Mouse (Mus musculus) kidney, postnatal 0 days (tissue): ENCODE measurements around the gene Smdt1. TPM values are rescaled to one million over a fixed set of nuclear protein-coding genes. Genes with fewer than 3 reads are reported as not detected.
A peak's percentile ranks its signal among the peaks of the same experiment; 100 is the strongest.

Experiments used
- ATAC-seq: fragments of 200-750 bp; cut with Nextera tagmentation; replicated peaks from 2 replicates; pipeline ENCODE4 v1.8.0; 2017; ENCODE audit warnings: low read depth, moderate number of reproducible peaks, moderate TSS enrichment, moderate library complexity; ENCODE audit not compliant: low FRiP score
- DNase-seq: peaks from one replicate; pipeline ENCODE4 v3.0.0-alpha.2; 2016; ENCODE audit warnings: low spot score
- H3K27ac ChIP-seq: fragments of 300-500 bp; sonication (generic); 2 replicates; pipeline ENCODE4 v1.5.1; 2014; ENCODE audit warnings: mild to moderate bottlenecking
- H3K27me3 ChIP-seq: fragments of 300-500 bp; sonication (generic); 2 replicates; pipeline ENCODE4 v1.6.1; 2014; ENCODE audit warnings: low read length, mixed read lengths; ENCODE audit not compliant: insufficient read depth
- H3K36me3 ChIP-seq: fragments of 300-500 bp; sonication (generic); 2 replicates; pipeline ENCODE4 v1.6.1; 2014; ENCODE audit warnings: low read length, mixed read lengths; ENCODE audit not compliant: insufficient read depth
- H3K4me1 ChIP-seq: fragments of 300-500 bp; sonication (generic); replicated peaks from 2 replicates; pipeline ENCODE4 v1.6.1; 2014; ENCODE audit warnings: antibody characterized with exemption, low read length, mixed read lengths; ENCODE audit not compliant: insufficient read depth
- H3K4me2 ChIP-seq: fragments of 300-500 bp; sonication (generic); 2 replicates; pipeline ENCODE4 v1.6.1; 2014; ENCODE audit warnings: mild to moderate bottlenecking, low read length, moderate library complexity, mixed read lengths
- H3K4me3 ChIP-seq: fragments of 300-500 bp; sonication (generic); replicated peaks from 2 replicates; pipeline ENCODE4 v1.5.1; 2014; ENCODE audit warnings: low read depth, low read length
- H3K9ac ChIP-seq: fragments of 300-500 bp; sonication (generic); 2 replicates; pipeline ENCODE4 v1.6.1; 2014; ENCODE audit warnings: low read depth, low read length
- H3K9me3 ChIP-seq: fragments of 300-500 bp; sonication (generic); replicated peaks from 2 replicates; pipeline ENCODE4 v1.6.1; 2016; ENCODE audit warnings: low read length, inconsistent platforms, mixed read lengths
- CTCF ChIP-seq: IDR thresholded peaks from 2 replicates; pipeline ENCODE4 v1.5.1; 2016; ENCODE audit warnings: antibody characterized with exemption, low read depth, mild to moderate bottlenecking, moderate library complexity
- WGBS: fragments of 180-500 bp; shearing (Covaris S2); extraction: QIAGEN DNeasy Blood & Tissue Kit; methylation state at CpG from one replicate; pipeline ENCODE4 v1.1.7; 2014; 5-methylcytosine and 5-hydroxymethylcytosine counted together
- polyA plus RNA-seq: library from polyadenylated mRNA; unstranded; fragments of >200 nt; fragmentation: Nextera tagmentation; extraction: Ambion mirVana; gene quantifications from 2 replicates; pipeline ENCODE4 v1.2.1, GENCODE M21; 2015

The Smdt1 gene
- 375 and 378 TPM in 2 replicates for polyA plus RNA-seq

- Histone ChIP-seq H3K27me3 (no peaks in the 10 kb centered on the region), H3K4me1 (peaks cover 29% of the 10 kb centered on the region), H3K4me3 (peak within 1 kb of the TSS; percentile 63), H3K9ac (peak within 1 kb of the TSS; percentile 70), H3K36me3 (peaks cover 12% of the 10 kb centered on the region), H3K4me2 (peak within 1 kb of the TSS; percentile 64), H3K27ac (peak within 1 kb of the TSS; percentile 67), H3K9me3 (no peaks in the 10 kb centered on the region)
- WGBS, result under 1% methylated on average over 41 of the region's 41 CpGs
- DNase-seq, result peak; percentile 98
- ATAC-seq, result peak; percentile 87
- peak; percentile 41 for TF ChIP-seq CTCF
Observed at GRCm38 (mm10) chr15:82338593-82339112, at the start of gene Smdt1, which contains the start of the genes Naga and Pheta2. TSS of gene Smdt1 (plus strand) at chr15:82338959. TSS of gene Naga (minus strand) at chr15:82338925. TSS of gene Pheta2 (plus strand) at chr15:82338942.

DNA sequence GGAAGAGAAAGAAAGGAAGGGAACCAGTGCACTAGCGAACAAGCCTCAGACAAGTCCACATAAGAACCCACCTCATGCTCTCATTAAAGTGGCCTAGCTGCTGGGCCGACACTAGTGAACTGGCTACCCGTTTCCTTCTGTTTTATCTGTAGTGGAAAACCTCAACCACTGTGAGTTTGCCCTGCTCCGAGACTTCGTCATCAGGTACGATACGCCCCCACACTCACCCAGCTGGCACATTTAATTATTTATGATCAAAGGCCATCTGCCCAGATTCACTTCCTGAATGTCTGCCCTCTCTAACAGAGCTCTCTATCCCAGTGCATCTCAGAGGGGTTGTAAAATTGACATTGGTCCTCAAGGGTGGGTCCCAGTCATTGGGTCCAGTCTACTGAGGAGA lies 48.5 kb upstream of the Smdt1 start:
- ATAC-seq (no peak), DNase-seq (no peak)
- no peak for TF ChIP-seq CTCF
- Histone ChIP-seq H3K4me3 (no peak overlapping the region), H3K9me3 (no peaks in the 10 kb centered on the region), H3K27me3 (no peaks in the 10 kb centered on the region), H3K36me3 (no peaks in the 10 kb centered on the region), H3K27ac (no peak overlapping the region), H3K4me2 (no peak overlapping the region), H3K9ac (no peak overlapping the region), H3K4me1 (peaks cover 3% of the 10 kb centered on the region; the same call in 1 of the 2 replicates)
- 72% methylated on average over 7 of the region's 7 CpGs for WGBS

DNA sequence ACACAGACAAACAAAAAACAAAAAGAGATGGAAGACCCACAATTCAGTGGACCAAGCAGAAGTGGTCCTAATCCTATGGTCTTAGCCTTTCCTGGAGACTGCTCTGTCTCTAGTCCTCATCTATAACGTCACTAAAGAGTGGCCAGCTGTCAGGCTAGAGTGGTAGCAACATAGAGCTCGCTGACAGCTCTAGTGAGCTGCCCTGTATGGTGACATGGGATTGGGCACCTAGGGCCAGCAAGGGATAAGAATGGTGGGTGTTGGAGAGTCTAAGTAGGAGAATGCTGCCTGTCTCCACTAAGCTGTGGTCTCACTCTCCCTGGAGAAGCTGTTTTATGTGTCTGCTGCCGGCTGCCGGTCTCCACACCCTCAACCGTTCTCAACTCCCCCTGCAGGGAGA lies 45.9 kb upstream of the Smdt1 start:
- peak overlapping the region; percentile 41 for H3K4me2 ChIP-seq
- peaks cover 3% of the 10 kb centered on the region; the same call in 1 of the 2 replicates for H3K4me1 ChIP-seq
- no peaks in the 10 kb centered on the region for H3K27me3 ChIP-seq
- DNase-seq (no peak), ATAC-seq (no peak)
- TF ChIP-seq CTCF, result no peak
- WGBS, result 14% methylated on average over 5 of the region's 5 CpGs
- no peaks in the 10 kb centered on the region for H3K36me3 ChIP-seq
- H3K4me3 ChIP-seq, result no peak overlapping the region
- H3K9ac ChIP-seq, result no peak overlapping the region
- 0 out of 2 replicates have a peak overlapping the region, but pooled peaks have one; percentile 21 for H3K27ac ChIP-seq
- H3K9me3 ChIP-seq, result no peaks in the 10 kb centered on the region

GRCm38 (mm10) chr15:82293271-82293711 lies 45.5 kb upstream of the Smdt1 start:
- ATAC-seq (peak; percentile 74), DNase-seq (peak; percentile 61)
- Histone ChIP-seq H3K9ac (no peak overlapping the region), H3K27ac (0 out of 2 replicates have a peak overlapping the region, but pooled peaks have one; percentile 21), H3K36me3 (no peaks in the 10 kb centered on the region), H3K4me2 (peak overlapping the region; percentile 41), H3K9me3 (no peaks in the 10 kb centered on the region), H3K27me3 (no peaks in the 10 kb centered on the region), H3K4me1 (peaks cover 3% of the 10 kb centered on the region; the same call in 1 of the 2 replicates), H3K4me3 (no peak overlapping the region)
- WGBS, result 5% methylated on average over 7 of the region's 7 CpGs
- TF ChIP-seq CTCF, result no peak

DNA sequence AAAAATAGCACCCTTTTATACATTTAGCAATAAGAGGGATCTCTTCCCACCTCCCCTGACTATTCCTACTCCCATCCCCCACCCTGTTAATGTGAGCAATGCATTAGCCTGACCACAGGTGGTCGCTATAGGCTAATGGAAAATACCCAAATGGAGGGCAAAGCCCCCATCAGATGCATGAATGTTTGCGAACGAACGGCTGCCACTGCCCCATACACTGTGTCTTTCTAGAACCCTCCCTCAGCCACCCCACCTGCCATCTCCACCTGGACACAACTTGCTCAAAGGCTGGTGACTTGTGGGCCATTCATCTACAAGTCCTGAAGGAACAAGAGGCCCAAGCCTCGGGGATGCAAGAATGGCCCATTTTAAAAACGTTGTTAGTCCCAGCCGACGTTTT lies 44.7 kb upstream of the Smdt1 start:
- peak; percentile 58 for DNase-seq
- no peaks in the 10 kb centered on the region for H3K9me3 ChIP-seq
- H3K4me1 ChIP-seq, result peaks cover 3% of the 10 kb centered on the region; the same call in 1 of the 2 replicates
- H3K4me2 ChIP-seq, result no peak overlapping the region
- H3K27me3 ChIP-seq, result no peaks in the 10 kb centered on the region
- ATAC-seq, result no peak
- 34% methylated on average over 8 of the region's 8 CpGs for WGBS
- H3K9ac ChIP-seq, result no peak overlapping the region
- H3K36me3 ChIP-seq, result no peaks in the 10 kb centered on the region
- TF ChIP-seq CTCF, result peak; percentile 73
- no peak overlapping the region for H3K27ac ChIP-seq
- no peak overlapping the region for H3K4me3 ChIP-seq

GRCm38 (mm10) chr15:82298764-82299561 lies 39.8 kb upstream of the Smdt1 start, which contains the start of gene Wbp2nl:
TSS of gene Wbp2nl (plus strand) at chr15:82298954.
- no peak within 1 kb of the TSS for H3K9ac ChIP-seq
- H3K4me3 ChIP-seq, result no peak within 1 kb of the TSS
- no peaks in the 10 kb centered on the region for H3K36me3 ChIP-seq
- ATAC-seq (0 out of 2 replicates have a peak, but pooled peaks have one; percentile 21), DNase-seq (no peak)
- no peaks in the 10 kb centered on the region for H3K4me1 ChIP-seq
- H3K4me2 ChIP-seq, result peak within 1 kb of the TSS; percentile 30; the same call in 1 of the 2 replicates
- no peak for TF ChIP-seq CTCF
- WGBS, result 58% methylated on average over 39 of the region's 39 CpGs
- no peak within 1 kb of the TSS for H3K27ac ChIP-seq
- no peaks in the 10 kb centered on the region for H3K9me3 ChIP-seq
- H3K27me3 ChIP-seq, result no peaks in the 10 kb centered on the region
